Mouse (Mus musculus) kidney, adult 2 months (tissue): Measurements from ENCODE around the gene Psmd12.

Experiments
- CTCF ChIP-seq: fragments of 200-500 bp; conservative IDR thresholded peaks from 2 replicates; pipeline ENCODE4 v1.5.1; 2011; ENCODE audit warnings: low read depth, mild to moderate bottlenecking, control low read depth, low read length, moderate library complexity, mixed read lengths; ENCODE audit not compliant: insufficient read depth, insufficient read length
- POLR2A ChIP-seq: fragments of 200-500 bp; IDR thresholded peaks from one replicate; pipeline ENCODE4 v1.6.1; 2011; ENCODE audit warnings: low read depth, low read length, control low read depth

DNA sequence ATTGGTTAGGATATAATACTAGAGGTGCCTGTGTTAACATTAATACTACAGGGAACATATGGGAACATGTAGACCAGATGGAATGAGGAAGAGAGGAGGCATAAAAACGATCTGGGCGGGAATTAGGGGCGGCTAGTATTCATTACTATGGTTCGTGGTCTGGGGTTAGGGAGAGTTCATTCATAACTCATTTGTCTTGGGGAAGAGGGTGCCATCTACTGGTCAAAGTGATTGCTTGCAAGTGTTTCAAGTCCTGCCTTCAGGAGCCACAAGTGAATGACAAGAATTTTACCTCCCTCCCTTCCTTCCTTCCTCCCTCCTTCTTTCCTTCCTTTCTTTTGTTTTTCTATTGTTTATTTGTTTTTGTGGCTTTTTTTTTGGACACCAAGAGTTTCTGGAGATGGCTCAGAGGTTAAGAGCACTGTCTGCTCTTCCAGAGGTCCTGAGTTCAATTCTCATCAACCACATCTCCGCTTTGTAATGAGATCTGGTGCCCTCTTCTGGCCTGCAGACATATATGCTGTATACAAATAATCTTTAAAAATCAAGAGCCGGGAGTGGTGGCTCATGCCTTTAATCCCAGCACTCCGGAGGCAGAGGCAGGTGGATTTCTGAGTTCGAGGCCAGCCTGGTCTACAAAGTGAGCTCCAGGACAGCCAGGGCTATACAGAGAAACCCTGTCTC lies 6.0 kb upstream of the Psmd12 start:
- TF ChIP-seq CTCF (peak; percentile 66), POLR2A (no peak)
